Mouse (Mus musculus) G1E (cell line): Measurements from ENCODE around the gene Pdcd11. TPM values are rescaled to one million over a fixed set of nuclear protein-coding genes. Genes with fewer than 3 reads are reported as not detected.
A peak's percentile ranks its signal among the peaks of the same experiment; 100 is the strongest.

Experiments used
- ATAC-seq: 2 replicates; pipeline ENCODE4 v1.8.0; 2016; ENCODE audit warnings: mild to moderate bottlenecking; ENCODE audit not compliant: insufficient number of reproducible peaks, poor library complexity, low FRiP score, severe bottlenecking; ENCODE audit errors: extremely low read depth
- DNase-seq: peaks from one replicate; pipeline ENCODE4 v3.0.0; 2012; ENCODE audit warnings: low spot score
- H3K27me3 ChIP-seq: 2 replicates; pipeline ENCODE4 v1.6.1; 2012; ENCODE audit warnings: mild to moderate bottlenecking, low read length, inconsistent platforms; ENCODE audit not compliant: insufficient read depth
- H3K36me3 ChIP-seq: replicated peaks from 2 replicates; pipeline ENCODE3; 2012; ENCODE audit warnings: mild to moderate bottlenecking, inconsistent platforms
- H3K4me1 ChIP-seq: 2 replicates; pipeline ENCODE4 v1.6.1; 2012; ENCODE audit warnings: low read depth, low read length, inconsistent platforms, mixed read lengths; ENCODE audit not compliant: insufficient read depth
- H3K4me3 ChIP-seq: 2 replicates; pipeline ENCODE4 v1.5.1; 2012; ENCODE audit warnings: low read depth, mild to moderate bottlenecking, inconsistent platforms, low read length, moderate library complexity, mixed read lengths
- H3K9me3 ChIP-seq: replicated peaks from 2 replicates; pipeline ENCODE4 v1.6.1; 2012; ENCODE audit warnings: inconsistent platforms
- CTCF ChIP-seq: IDR thresholded peaks from 2 replicates; pipeline ENCODE4 v1.5.1; 2012; ENCODE audit warnings: low read depth, low read length, inconsistent platforms, mixed read lengths
- GATA1 ChIP-seq: IDR thresholded peaks from 2 replicates; pipeline ENCODE4 v1.6.1; 2012; ENCODE audit warnings: borderline replicate concordance, low read length, inconsistent platforms, mixed read lengths
- GATA2 ChIP-seq: IDR thresholded peaks from 2 replicates; pipeline ENCODE4 v1.6.1; 2012; ENCODE audit warnings: low read depth, low read length, inconsistent platforms, borderline replicate concordance
- POLR2AphosphoS5 ChIP-seq: IDR thresholded peaks from 2 replicates; pipeline ENCODE4 v1.6.1; 2012; ENCODE audit warnings: low read depth, low read length, inconsistent platforms; ENCODE audit not compliant: insufficient replicate concordance
- TAL1 ChIP-seq: conservative IDR thresholded peaks from 2 replicates; pipeline ENCODE4 v1.6.1; 2012; ENCODE audit warnings: low read depth, low read length, inconsistent platforms, mixed read lengths
- polyA plus RNA-seq: library from polyadenylated mRNA; stranded (reverse); fragments of >175 nt; gene quantifications from 2 replicates; pipeline ENCODE4 v1.2.3, GENCODE M21; 2012
- total RNA-seq, 2 experiments: library from RNA; stranded (forward) in 1 of 2; stranded (reverse) in 1 of 2; fragments of 200-1000 nt in 1 of 2; fragments of >200 nt in 1 of 2; fragmentation: Nextera tagmentation in 1 of 2; gene quantifications; 2 replicates each; pipeline ENCODE4 v1.2.3; 2014 to 2017

Gene Pdcd11
- total and polyA plus RNA-seq, 3 experiments = 27.5 to 37.5 (median 30.9) TPM

GRCm38 (mm10) chr19:47050271-47051032, 40.1 kb upstream of the Pdcd11 start, which contains the start of gene Pcgf6:
TSS of gene Pcgf6 (minus strand) at chr19:47050906.
- Histone ChIP-seq H3K4me3 (peak within 1 kb of the TSS; percentile 84), H3K4me1 (peaks cover 35% of the 10 kb centered on the region), H3K27me3 (peaks cover 7% of the 10 kb centered on the region), H3K9me3 (no peaks in the 10 kb centered on the region), H3K36me3 (peaks cover 34% of the 10 kb centered on the region)
- ATAC-seq = peak; percentile 48; the same call in 1 of the 2 replicates
- TF ChIP-seq GATA1 (no peak), TAL1 (no peak), POLR2AphosphoS5 (no peak), CTCF (no peak), GATA2 (no peak)
- peak; percentile 84 for DNase-seq

GRCm38 (mm10) chr19:47052927-47053326, 37.6 kb upstream of the Pdcd11 start:
- no peak overlapping the region for H3K4me3 ChIP-seq
- no peak for DNase-seq

GRCm38 (mm10) chr19:47053471-47053870, 37.1 kb upstream of the Pdcd11 start:
- TF ChIP-seq POLR2AphosphoS5 (no peak), TAL1 (no peak), GATA1 (no peak), GATA2 (no peak), CTCF (no peak)
- H3K36me3 ChIP-seq = peaks cover 6% of the 10 kb centered on the region
- DNase-seq = no peak
- peaks cover 7% of the 10 kb centered on the region for H3K27me3 ChIP-seq
- no peaks in the 10 kb centered on the region for H3K9me3 ChIP-seq
- H3K4me3 ChIP-seq = no peak overlapping the region
- ATAC-seq = no peak
- peaks cover 27% of the 10 kb centered on the region for H3K4me1 ChIP-seq

More at GRCm38 (mm10) chr19:47052927-47053326, 37.6 kb upstream of the Pdcd11 start:
- peaks cover 11% of the 10 kb centered on the region for H3K36me3 ChIP-seq
- H3K9me3 ChIP-seq = no peaks in the 10 kb centered on the region
- ATAC-seq = no peak
- TF ChIP-seq TAL1 = no peak
- TF ChIP-seq GATA1 = no peak
- TF ChIP-seq POLR2AphosphoS5 = no peak
- TF ChIP-seq GATA2 = no peak
- no peak for TF ChIP-seq CTCF
- H3K27me3 ChIP-seq = peaks cover 7% of the 10 kb centered on the region
- H3K4me1 ChIP-seq = peaks cover 31% of the 10 kb centered on the region

GRCm38 (mm10) chr19:47057684-47058083, 32.9 kb upstream of the Pdcd11 start:
- Histone ChIP-seq H3K9me3 (no peaks in the 10 kb centered on the region), H3K27me3 (peaks cover 7% of the 10 kb centered on the region), H3K4me1 (no peaks in the 10 kb centered on the region), H3K4me3 (no peak overlapping the region), H3K36me3 (no peaks in the 10 kb centered on the region)
- ATAC-seq = no peak
- TF ChIP-seq TAL1 = no peak
- TF ChIP-seq GATA1 = no peak
- no peak for TF ChIP-seq CTCF
- TF ChIP-seq GATA2 = no peak
- TF ChIP-seq POLR2AphosphoS5 = no peak
- no peak for DNase-seq

- DNase-seq (no peak), ATAC-seq (no peak)
- peaks cover 23% of the 10 kb centered on the region for H3K36me3 ChIP-seq
- H3K4me1 ChIP-seq = peaks cover 19% of the 10 kb centered on the region
- no peaks in the 10 kb centered on the region for H3K9me3 ChIP-seq
- H3K27me3 ChIP-seq = no peaks in the 10 kb centered on the region; the same call in 1 of the 2 replicates
- H3K4me3 ChIP-seq = no peak overlapping the region
- TF ChIP-seq GATA1 (no peak), CTCF (no peak), POLR2AphosphoS5 (no peak), GATA2 (no peak), TAL1 (no peak)
Observed at GRCm38 (mm10) chr19:47065860-47066259, 24.7 kb upstream of the Pdcd11 start.

- ATAC-seq (peak; percentile 59), DNase-seq (peak; percentile 79)
- Histone ChIP-seq H3K4me1 (peaks cover 19% of the 10 kb centered on the region), H3K27me3 (no peaks in the 10 kb centered on the region; the same call in 1 of the 2 replicates), H3K9me3 (no peaks in the 10 kb centered on the region), H3K4me3 (peak within 1 kb of the TSS; percentile 91), H3K36me3 (peaks cover 37% of the 10 kb centered on the region)
- no peak for TF ChIP-seq CTCF
- no peak for TF ChIP-seq TAL1
Observed at GRCm38 (mm10) chr19:47067096-47067882, 23.3 kb upstream of the Pdcd11 start, which contains the start of gene Taf5. TSS of gene Taf5 (plus strand) at chr19:47067746.
